Mouse (Mus musculus) hindbrain, embryonic 13.5 days (tissue): ENCODE measurements around the gene Btbd7. TPM values are rescaled to one million over a fixed set of nuclear protein-coding genes. Genes with fewer than 3 reads are reported as not detected.

ENCODE experiments used
- ATAC-seq: fragments of 200-750 bp; cut with Nextera tagmentation; 2 replicates; pipeline ENCODE4 v1.8.0; 2017; ENCODE audit warnings: moderate TSS enrichment; ENCODE audit not compliant: low FRiP score
- H3K27ac ChIP-seq: fragments of 300-500 bp; sonication (generic); 2 replicates; pipeline ENCODE4 v1.5.1; 2015; ENCODE audit warnings: inconsistent platforms, mild to moderate bottlenecking, moderate library complexity
- H3K27me3 ChIP-seq: fragments of 300-500 bp; sonication (generic); 2 replicates; pipeline ENCODE4 v1.6.1; 2015; ENCODE audit warnings: mild to moderate bottlenecking, inconsistent platforms
- H3K36me3 ChIP-seq: fragments of 300-500 bp; sonication (generic); 2 replicates; pipeline ENCODE4 v1.6.1; 2015; ENCODE audit warnings: mild to moderate bottlenecking, inconsistent platforms
- H3K4me1 ChIP-seq: fragments of 300-500 bp; sonication (generic); replicated peaks from 2 replicates; pipeline ENCODE4 v1.6.1; 2015; ENCODE audit warnings: inconsistent platforms
- H3K4me2 ChIP-seq: fragments of 300-500 bp; sonication (generic); 2 replicates; pipeline ENCODE4 v1.6.1; 2015; ENCODE audit warnings: inconsistent platforms, mild to moderate bottlenecking, moderate library complexity
- H3K4me3 ChIP-seq: fragments of 300-500 bp; sonication (generic); 2 replicates; pipeline ENCODE4 v1.5.1; 2015; ENCODE audit warnings: mild to moderate bottlenecking, inconsistent platforms
- H3K9ac ChIP-seq: fragments of 300-500 bp; sonication (generic); 2 replicates; pipeline ENCODE4 v1.6.1; 2015; ENCODE audit warnings: mild to moderate bottlenecking, inconsistent platforms
- H3K9me3 ChIP-seq: fragments of 300-500 bp; sonication (generic); 2 replicates; pipeline ENCODE4 v1.6.1; 2016; ENCODE audit warnings: inconsistent platforms
- WGBS: fragments of 180-500 bp; shearing (Covaris S2); methylation state at CpG from one replicate; pipeline ENCODE4 v1.1.7; 2015; 5-methylcytosine and 5-hydroxymethylcytosine counted together
- polyA plus RNA-seq: library from polyadenylated mRNA; unstranded; fragments of >200 nt; fragmentation: Nextera tagmentation; extraction: Ambion mirVana; gene quantifications from 2 replicates; pipeline ENCODE4 v1.2.1, GENCODE M21; 2015

Gene Btbd7
- polyA plus RNA-seq, 1 experiment from 2014 or later: 17.0 TPM

DNA sequence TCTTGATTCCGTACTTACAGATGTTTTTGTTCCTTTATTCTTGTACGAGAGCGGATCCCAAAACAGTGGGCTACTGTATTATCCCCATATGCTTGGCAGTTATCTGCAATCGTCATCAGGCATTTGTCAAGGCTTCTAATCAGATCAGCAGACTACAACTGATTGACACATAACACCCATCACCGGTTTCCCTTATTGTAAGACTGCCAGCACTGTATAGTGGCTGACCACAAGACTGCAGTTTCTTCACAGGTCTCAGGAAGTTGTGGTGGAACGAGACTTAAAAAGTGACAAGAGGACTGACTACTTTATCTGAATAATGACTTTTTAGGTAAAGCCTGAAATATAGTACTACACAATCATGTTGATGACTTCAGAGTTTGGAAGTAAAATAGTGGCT is 133.4 kb downstream of the Btbd7 start:
- peak overlapping the region; percentile 90 for H3K4me2 ChIP-seq
- H3K4me1 ChIP-seq: peaks cover 30% of the 10 kb centered on the region
- H3K36me3 ChIP-seq: peaks cover 14% of the 10 kb centered on the region
- peak overlapping the region; percentile 81 for H3K9ac ChIP-seq
- peak overlapping the region; percentile 64; the same call in 1 of the 2 replicates for H3K4me3 ChIP-seq
- ATAC-seq: no peak
- no peak overlapping the region for H3K27ac ChIP-seq
- no peaks in the 10 kb centered on the region for H3K9me3 ChIP-seq
- no peaks in the 10 kb centered on the region for H3K27me3 ChIP-seq
- WGBS: 63% methylated on average over 6 of the region's 6 CpGs

DNA sequence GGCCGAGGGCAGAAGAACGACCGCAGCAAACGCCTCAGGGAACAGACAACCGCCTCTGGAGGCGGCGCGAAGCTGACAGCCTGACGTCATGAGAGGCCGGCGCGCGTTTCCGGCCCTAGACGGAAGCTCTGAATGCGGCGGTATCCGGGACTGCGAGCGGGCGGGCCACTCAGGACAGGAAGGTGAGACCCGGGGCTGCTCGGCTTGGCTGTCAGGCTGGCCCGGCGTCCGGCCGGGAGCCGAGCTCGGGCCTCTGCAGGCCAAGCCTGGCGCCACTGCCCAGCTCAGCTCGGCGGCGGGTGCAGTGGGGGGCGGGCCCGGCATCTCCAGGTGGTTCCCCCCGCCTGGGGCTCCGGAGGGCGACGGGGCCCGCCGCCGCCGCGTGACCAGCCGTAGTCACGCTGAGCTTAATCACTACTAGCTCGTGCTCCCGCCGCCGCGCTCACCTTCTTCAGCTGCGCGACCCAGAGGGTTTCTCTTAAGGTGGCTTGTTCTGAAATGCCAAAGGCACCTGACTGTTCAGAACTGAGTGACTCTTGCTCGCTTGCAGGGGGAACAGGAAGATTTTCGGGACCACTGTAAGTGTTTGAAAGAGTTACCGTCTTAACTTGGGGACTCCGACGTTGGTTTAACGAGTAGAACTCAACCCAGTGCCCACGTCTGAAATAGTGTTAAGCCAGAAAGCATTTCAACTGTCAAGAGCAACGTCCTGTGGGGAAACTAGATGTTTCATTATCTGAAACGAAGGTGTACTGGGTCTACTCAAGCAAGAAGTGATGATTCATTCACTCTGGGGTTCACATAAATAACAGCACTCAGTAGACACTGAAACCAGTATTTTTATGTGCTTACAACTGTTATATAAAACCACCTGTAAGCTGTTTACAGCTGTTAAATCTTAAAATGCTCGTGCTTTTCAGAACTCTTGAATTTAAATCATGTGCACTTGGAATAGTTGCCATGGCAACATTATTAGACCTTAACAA is 134.4 kb downstream of the Btbd7 start, which contains the start of the genes Moap1 and Tmem251:
Gene Moap1 (minus strand): TSS at position 73 of the 986 bp plus-strand sequence.
Gene Tmem251 (plus strand): TSS at position 174 of the 986 bp plus-strand sequence.
- H3K9ac ChIP-seq: peak within 1 kb of the TSS; percentile 81
- no peaks in the 10 kb centered on the region for H3K27me3 ChIP-seq
- H3K27ac ChIP-seq: peak within 1 kb of the TSS; percentile 91
- H3K36me3 ChIP-seq: peaks cover 9% of the 10 kb centered on the region
- peaks cover 30% of the 10 kb centered on the region for H3K4me1 ChIP-seq
- peak within 1 kb of the TSS; percentile 64 for H3K4me3 ChIP-seq
- WGBS: under 1% methylated on average over 63 of the region's 63 CpGs
- peak; percentile 98 for ATAC-seq
- H3K9me3 ChIP-seq: no peaks in the 10 kb centered on the region
- peak within 1 kb of the TSS; percentile 90 for H3K4me2 ChIP-seq

DNA sequence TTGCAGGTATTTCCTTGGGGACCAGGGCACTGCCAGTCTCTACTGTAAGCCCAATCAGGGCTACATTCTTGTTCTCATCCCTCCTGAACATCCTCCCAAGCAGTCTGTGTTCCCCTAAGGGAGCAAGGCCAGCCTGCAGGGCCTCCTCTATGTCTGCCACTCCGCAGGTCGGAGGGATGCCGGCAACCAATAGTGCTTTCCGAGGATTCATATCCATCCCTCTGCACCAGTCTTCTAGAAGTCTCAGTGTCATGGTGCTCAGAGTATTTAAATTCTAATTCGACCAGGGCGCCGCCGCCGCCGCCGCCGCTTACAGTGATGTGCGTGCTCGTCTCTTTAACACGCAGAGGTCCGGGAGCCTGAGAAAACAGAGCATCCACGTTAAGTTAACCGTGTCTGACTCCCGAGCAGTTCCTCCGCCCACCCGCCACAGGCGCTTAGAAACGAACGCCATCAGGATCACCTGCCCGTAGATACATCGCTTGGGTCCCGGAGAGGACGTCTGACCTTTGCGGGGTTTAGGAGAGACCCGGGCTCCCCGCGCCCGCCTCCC is 135.2 kb downstream of the Btbd7 start:
- under 1% methylated on average over 33 of the region's 33 CpGs for WGBS
- H3K27me3 ChIP-seq: no peaks in the 10 kb centered on the region
- H3K4me3 ChIP-seq: peak overlapping the region; percentile 64
- ATAC-seq: peak; percentile 83
- peak overlapping the region; percentile 90 for H3K4me2 ChIP-seq
- H3K27ac ChIP-seq: peak overlapping the region; percentile 91
- H3K36me3 ChIP-seq: peaks cover 3% of the 10 kb centered on the region
- H3K4me1 ChIP-seq: peaks cover 30% of the 10 kb centered on the region
- no peaks in the 10 kb centered on the region for H3K9me3 ChIP-seq
- peak overlapping the region; percentile 81 for H3K9ac ChIP-seq

DNA sequence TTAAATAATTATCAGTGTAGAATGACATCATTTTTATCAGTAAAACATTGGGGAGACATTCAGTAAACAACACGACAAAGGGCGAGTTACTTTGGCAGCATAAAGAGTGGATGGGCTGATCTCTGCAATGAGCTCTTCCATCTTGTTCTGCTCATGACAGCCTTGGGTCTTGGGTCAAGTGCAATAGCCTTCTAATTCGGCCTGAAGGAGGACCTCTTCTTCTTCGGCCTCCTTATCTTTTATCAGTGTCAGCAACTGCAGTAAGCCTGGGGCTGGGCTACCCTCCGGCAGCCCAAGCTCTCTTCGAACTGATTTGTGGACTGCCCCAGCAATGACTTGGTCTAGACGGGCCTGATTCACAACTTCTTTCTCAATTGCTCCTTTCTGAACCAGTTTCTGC is 136.2 kb downstream of the Btbd7 start:
- no peaks in the 10 kb centered on the region; the same call in 1 of the 2 replicates for H3K36me3 ChIP-seq
- 0 out of 2 replicates have a peak overlapping the region, but pooled peaks have one; percentile 64 for H3K4me3 ChIP-seq
- no peaks in the 10 kb centered on the region for H3K9me3 ChIP-seq
- no peak for ATAC-seq
- WGBS: 85% methylated on average over 7 of the region's 7 CpGs
- H3K4me1 ChIP-seq: peaks cover 30% of the 10 kb centered on the region
- H3K27ac ChIP-seq: no peak overlapping the region
- peak overlapping the region; percentile 90 for H3K4me2 ChIP-seq
- peak overlapping the region; percentile 81 for H3K9ac ChIP-seq
- no peaks in the 10 kb centered on the region for H3K27me3 ChIP-seq

DNA sequence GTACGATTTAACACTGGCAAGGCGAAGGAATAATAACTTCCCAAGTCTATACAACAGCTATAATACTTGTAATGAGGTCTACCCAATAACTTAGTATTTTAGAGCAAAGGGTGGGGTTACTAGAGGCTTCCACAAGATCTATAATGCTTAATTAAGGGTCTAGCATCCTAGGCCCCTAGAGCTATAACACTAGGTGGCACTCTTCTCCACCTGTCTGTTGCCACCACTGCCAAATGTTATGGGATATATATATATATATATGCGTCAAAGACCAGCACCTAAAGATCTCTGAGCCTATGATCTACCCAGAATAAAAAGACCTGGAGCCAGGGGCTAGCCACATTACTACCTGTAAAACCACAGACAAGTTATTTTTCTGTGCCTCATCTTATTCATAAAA is 138.0 kb downstream of the Btbd7 start:
- H3K36me3 ChIP-seq: no peaks in the 10 kb centered on the region
- no peak for ATAC-seq
- no peaks in the 10 kb centered on the region for H3K27me3 ChIP-seq
- peaks cover 30% of the 10 kb centered on the region for H3K4me1 ChIP-seq
- no peaks in the 10 kb centered on the region for H3K9me3 ChIP-seq
- H3K9ac ChIP-seq: no peak overlapping the region
- H3K4me3 ChIP-seq: no peak overlapping the region
- H3K27ac ChIP-seq: no peak overlapping the region
- WGBS: 60% methylated on average over 3 of the region's 3 CpGs
- no peak overlapping the region for H3K4me2 ChIP-seq

DNA sequence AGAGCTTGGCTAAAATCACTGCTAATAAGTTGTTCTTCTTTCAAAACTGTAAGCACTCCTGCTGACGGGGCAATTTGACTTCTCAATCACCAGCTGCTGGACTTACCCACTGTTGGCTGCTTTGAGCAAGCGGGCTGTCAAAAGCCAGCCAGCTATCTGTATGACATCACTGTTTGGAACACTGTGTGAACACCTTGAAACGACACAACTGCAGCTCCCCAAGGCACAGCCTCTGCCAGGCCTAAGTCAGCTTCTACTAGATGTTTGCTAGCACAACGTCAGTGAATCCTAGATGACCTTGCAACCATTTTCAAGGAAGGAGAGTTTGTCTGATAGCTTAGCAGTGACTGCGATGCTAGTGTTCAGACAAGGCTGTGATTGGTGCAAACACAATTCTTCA is 139.2 kb downstream of the Btbd7 start:
- Histone ChIP-seq H3K36me3 (no peaks in the 10 kb centered on the region), H3K27ac (no peak overlapping the region), H3K9me3 (no peaks in the 10 kb centered on the region), H3K4me1 (peaks cover 21% of the 10 kb centered on the region), H3K4me3 (no peak overlapping the region), H3K9ac (no peak overlapping the region), H3K4me2 (no peak overlapping the region), H3K27me3 (no peaks in the 10 kb centered on the region)
- no peak for ATAC-seq
- 84% methylated on average over 5 of the region's 5 CpGs for WGBS

DNA sequence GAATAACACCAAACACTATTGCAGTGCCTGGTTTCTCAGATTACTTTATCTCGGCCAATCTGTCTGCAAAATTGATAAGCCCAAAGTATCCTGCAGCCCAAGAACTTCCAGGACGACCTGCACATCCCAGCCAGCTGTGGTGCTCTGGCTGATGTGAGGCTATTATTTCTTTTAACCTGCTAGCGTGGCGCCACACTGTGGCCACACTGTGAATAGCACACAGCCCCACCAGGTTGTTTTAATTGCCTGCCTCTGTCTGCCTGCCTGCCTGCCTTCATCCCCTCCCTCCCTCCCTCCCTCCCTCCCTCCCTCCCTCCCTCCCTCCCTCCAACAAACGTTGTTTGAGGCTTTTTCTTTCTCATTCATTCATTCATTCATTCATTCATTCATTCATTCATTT is 144.9 kb downstream of the Btbd7 start:
- no peak for ATAC-seq
- H3K9ac ChIP-seq: no peak overlapping the region
- no peak overlapping the region for H3K27ac ChIP-seq
- no peaks in the 10 kb centered on the region for H3K9me3 ChIP-seq
- WGBS: 11% methylated on average over 5 of the region's 5 CpGs
- H3K4me2 ChIP-seq: no peak overlapping the region
- H3K4me3 ChIP-seq: no peak overlapping the region
- H3K36me3 ChIP-seq: no peaks in the 10 kb centered on the region
- no peaks in the 10 kb centered on the region for H3K27me3 ChIP-seq
- peaks cover 23% of the 10 kb centered on the region for H3K4me1 ChIP-seq

DNA sequence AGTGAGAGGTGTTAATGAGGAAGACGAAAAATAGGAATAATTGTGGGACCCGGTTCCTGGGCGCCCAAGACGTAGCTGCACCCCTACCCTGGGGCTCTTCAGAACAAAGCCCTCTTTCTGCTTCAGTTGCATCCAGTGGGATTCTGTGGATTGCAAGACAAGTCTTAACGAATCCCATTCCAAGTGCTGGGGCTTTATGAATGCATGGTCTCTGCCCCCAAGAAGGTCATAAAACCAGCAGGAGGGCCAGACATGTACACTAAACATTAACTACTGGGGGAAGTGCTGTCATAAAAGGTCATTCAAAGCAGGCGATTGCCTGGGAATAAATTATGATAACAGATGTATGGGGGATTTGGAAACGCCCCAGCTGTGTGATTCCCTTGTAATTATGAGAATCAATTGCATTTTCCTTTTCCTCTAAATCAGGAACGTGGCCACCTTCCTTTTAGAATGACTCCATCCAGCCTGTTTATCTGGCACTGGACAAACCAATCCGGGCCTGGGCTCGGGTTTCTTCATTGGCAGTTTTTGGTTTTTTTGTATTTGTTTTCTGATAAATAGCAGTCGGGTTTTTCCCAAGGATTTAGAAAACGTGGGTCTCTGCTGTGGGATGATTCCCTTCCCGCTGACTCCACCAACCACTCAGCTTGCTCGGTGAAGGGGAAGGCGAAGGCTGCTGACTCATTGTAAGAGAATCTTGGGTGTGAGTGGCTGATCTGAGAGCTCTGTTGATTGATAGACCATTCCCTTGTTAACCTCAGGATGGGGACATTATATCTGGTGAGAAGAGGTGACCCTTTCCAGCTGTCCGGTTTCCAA is 147.3 kb downstream of the Btbd7 start:
- peak; percentile 44 for ATAC-seq
- peak overlapping the region; percentile 55 for H3K9ac ChIP-seq
- H3K27ac ChIP-seq: peak overlapping the region; percentile 92
- WGBS: 28% methylated on average over 16 of the region's 16 CpGs
- H3K36me3 ChIP-seq: no peaks in the 10 kb centered on the region
- peak overlapping the region; percentile 54 for H3K4me2 ChIP-seq
- no peaks in the 10 kb centered on the region for H3K27me3 ChIP-seq
- peak overlapping the region; percentile 25 for H3K4me3 ChIP-seq
- no peaks in the 10 kb centered on the region for H3K9me3 ChIP-seq
- H3K4me1 ChIP-seq: peaks cover 23% of the 10 kb centered on the region

Other genes starting within 250 kb of the Btbd7 start
- gene Itpk1, start 173.5 kb downstream of the Btbd7 start, polyA plus RNA-seq: 23.0 and 23.4 TPM in 2 replicates
- gene Moap1, start 134.8 kb downstream of the Btbd7 start, polyA plus RNA-seq: 51.7 and 54.3 TPM in 2 replicates
- 11.5 and 12.2 TPM in 2 replicates for gene Tmem251, start 134.7 kb downstream of the Btbd7 start, polyA plus RNA-seq
- gene Gm28051, start 120.7 kb downstream of the Btbd7 start, polyA plus RNA-seq: not detected in 2 replicates
- 53.2 and 55.3 TPM in 2 replicates for gene Gon7, start 120.7 kb downstream of the Btbd7 start, polyA plus RNA-seq
- 36.9 and 37.0 TPM in 2 replicates for gene Ubr7, start 120.5 kb downstream of the Btbd7 start, polyA plus RNA-seq
- 40.7 and 43.7 TPM in 2 replicates for gene Gm20604, start 119.8 kb downstream of the Btbd7 start, polyA plus RNA-seq
- gene Cox8c, start 20.8 kb upstream of the Btbd7 start, polyA plus RNA-seq: not detected in 2 replicates
- 7.1 and 7.6 TPM in 2 replicates for gene Unc79, start 70.4 kb upstream of the Btbd7 start, polyA plus RNA-seq